Mouse (Mus musculus) brain, adult 2 months (tissue): ENCODE data around the gene Rgs6.
A peak's percentile ranks its signal among the peaks of the same experiment; 100 is the strongest.

ENCODE experiments used
- DNase-seq: peaks from one replicate; pipeline ENCODE4 v3.0.0; 2011; ENCODE audit warnings: low read depth, low spot score

Rgs6 gene

DNA sequence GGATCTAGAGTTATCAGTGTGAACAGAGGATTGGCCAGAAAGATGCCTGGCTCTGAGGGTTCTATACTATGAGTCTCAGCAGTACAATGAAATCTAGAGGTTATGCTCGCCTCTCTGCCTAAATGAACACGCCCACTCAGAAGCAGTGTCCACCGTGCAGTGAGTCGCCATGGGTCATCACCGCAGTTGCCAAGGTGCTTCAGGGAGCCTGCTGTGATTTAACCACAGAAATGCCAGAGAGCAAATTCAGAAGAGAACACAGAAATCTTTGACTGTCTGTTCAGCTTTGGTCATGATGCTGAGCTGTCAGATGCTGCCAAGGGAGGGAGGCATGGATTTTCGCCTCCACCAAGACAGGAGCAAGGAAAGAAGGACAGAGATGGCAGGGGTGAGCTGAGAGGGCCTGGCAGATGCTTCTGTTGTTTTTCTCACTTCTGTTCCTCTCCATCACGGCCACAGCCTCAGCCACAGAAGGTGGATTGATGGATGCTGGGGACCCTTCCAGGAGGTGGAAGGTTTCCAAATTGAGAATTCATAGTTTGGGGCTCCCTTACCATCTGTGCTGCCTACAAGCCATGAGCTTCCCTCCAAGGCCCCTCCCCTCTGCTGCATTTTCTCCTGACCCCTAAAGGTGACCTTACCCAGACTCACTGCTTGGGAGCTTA lies 445.2 kb downstream of the Rgs6 start:
- DNase-seq: no peak

DNA sequence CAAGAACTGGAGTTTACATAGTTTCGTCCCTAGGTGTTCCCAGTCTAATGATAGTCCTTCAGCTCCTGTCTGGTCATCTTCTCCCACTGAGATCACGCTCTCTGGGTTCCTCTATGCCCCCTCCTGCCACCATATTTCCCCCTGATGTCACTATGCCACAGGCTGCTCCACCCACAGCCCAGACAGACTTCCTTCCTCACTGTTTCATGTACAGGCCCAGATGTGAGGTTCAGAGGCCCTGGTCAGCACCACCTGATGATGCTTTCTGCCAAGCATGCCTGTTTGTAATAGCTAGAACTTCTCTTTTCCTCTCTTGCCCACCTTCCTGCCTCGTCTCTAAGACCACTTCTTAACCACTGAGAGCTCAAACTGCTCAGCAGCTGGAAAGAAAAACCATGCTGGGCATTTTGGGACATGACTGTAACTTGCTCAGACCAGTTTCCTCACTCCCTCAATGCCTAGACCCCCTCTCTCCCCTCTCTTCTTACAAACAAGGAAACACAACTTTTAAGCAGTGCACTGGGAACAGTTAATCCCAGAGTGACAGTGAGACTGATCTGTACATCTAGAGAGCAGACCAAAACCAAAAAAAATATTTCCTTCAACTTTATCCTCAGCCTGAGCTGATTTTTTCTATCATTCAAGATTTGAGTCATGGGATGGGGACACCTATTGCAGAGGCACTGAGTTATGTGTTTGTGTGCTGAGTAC lies 446.9 kb downstream of the Rgs6 start:
- DNase-seq: no peak

DNA sequence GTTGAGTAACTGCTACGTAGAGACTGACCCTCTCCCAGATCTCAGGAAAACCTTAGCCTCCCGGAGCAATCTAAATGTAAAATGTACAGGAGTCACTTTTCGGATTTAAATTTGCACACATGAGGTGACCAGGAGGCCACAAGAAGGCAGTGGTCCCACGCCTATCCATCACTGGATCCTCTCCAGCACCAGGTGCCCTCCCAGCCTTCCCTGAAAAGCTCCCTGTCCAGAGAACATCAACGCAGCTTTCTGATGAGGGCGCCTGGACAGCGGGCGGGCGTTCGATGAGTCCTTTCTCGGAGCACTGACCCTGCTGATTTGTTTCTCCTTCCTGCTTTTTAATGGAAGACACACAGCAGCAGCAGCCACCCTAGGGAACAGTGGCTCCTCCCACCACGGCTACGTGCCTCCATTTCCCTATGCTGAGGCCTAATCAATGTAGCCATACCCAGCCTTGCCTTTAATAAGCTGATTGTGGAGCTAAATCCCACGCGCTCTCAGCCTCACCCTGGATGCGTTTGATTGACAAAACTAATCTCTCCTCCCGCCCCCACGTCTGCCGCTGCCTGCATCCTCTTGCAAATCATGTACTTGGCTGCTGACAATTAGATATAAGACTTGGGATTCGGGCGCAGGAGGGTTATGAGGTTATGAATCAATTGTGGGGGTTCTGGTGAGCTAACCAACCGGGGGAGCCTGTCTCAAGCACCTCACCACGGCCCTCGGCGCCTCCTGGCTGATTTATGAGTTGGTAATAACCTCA lies 449.9 kb downstream of the Rgs6 start:
- DNase-seq: peak; percentile 86

DNA sequence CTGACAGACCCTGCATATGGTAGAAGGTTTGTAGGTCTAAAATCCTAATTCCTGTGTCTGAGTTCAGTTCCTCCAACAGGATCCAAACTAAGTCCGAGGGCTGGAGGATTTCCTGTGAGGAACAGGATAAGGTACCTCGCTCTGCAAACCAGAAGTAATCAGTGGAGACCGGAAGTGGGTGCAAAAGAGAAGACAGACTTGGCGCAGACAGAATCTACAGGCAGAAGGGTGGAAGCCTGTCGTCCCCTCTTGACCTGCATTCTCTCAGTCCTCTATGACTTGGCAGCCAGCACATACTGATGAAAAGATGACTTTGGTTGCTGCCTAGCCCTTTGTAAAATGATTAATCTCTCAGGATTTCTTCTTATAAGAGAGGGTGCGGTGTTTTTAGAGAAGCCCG lies 450.7 kb downstream of the Rgs6 start:
- DNase-seq: no peak

DNA sequence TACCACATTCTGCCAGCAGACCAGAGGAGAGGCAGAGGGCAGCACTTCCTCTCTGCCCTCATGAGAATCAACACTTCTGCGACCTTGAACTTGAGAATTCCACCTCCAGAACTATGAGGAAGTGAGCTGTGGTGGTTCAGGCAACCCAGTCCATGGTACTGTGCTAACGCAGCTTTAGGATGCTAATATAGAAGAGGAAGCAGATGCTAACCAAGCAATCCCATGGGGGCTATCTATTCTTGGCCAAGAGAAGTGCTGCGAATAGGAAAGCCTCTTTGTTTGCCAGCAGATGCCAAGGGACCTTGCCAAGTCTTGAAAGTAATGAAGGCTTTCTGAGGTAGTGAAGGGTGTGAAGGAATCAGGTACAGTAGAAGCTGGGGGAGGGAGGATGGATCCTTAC lies 451.8 kb downstream of the Rgs6 start:
- DNase-seq: peak; percentile 64

DNA sequence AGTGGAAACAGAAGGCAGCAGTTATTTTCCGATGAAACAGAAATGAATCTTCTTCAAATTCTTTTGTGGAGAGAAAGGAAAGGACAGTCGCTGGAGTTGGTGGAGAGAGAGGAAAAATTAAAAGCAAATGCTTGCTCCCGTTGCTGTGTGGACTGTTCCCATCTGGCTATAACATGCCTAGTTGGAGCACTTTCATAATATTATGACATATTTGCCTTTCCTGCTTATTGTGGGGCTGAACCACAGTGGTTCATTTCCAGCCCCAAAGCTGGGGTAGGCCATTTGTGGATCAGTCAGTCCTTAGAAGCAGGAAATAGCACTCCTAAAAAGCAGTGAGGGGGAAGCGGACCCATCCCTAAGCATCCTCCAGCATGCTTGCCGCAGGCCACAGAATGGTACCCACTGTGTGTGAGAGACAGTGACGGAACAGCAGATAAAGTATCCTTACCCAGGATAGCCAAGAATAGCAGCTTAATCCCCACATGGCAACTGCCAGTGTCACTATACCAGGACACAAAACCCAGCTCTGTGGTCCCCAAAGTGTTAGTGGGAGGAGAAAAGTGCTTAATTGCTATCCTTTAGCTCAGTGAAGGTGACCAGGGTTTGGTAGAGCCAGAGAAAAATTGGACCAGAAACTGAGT lies 456.0 kb downstream of the Rgs6 start:
- no peak for DNase-seq

DNA sequence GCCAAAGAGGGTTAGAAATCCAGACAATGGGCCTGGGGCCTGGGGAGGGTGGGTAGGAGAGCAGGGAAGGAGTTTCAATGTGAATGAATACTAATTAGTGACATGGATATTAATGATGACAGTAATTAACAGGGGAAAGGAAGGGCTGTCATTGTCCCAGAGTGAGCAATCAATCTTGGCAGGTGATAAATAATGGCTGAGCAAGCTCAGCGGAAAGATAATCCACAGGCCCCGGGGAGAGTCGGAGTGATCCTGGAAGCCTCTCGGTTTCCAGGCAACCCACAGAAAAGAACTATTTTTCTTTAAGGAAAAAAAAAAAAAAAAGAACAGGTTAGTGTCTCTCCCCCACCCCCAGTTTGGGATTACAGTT lies 456.5 kb downstream of the Rgs6 start:
- no peak for DNase-seq

DNA sequence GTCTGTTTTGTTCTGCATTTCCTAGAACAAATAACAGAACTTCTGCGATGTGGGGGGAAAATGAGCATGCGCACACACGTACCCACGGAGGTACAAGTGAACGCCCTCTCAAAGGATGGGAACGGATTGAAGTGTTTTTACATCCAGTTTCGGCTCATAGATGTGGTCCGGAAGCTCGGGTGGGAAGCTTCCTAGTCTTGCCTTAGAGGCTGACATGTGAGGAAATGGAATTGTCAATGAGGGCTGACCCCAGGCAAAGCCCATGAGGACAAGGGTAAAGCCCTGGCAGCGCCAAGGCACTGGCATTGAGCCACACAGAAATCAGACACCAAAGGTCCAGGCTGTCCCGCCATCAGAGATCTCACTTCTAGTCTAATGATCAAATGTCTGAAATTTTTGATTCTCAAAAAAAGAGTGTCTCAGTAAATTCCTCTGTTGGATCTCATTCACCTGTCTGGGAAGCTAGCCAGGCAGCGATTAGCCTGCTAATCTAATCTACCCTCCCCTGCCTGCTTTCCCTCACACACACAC lies 457.0 kb downstream of the Rgs6 start:
- peak; percentile 71 for DNase-seq

DNA sequence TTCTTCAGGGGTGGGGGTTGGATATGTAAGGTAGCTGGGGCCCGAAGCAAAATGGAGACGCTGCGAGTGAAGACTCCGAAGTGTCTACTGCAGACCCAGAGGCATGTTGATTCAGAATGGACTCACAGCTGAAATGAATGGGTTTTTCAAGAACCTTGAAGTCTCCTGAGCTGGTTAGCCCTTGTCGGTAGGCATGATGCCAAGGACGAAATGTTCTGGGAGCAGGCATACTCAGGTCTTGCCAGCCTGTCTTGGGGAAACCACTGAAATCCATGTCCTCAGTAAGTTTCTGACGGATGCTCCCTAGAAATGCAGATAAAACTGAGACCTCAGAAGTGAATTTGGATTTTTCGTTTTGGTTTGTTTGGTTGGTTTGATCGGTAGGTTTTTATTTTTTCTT lies 458.6 kb downstream of the Rgs6 start:
- peak; percentile 40 for DNase-seq

DNA sequence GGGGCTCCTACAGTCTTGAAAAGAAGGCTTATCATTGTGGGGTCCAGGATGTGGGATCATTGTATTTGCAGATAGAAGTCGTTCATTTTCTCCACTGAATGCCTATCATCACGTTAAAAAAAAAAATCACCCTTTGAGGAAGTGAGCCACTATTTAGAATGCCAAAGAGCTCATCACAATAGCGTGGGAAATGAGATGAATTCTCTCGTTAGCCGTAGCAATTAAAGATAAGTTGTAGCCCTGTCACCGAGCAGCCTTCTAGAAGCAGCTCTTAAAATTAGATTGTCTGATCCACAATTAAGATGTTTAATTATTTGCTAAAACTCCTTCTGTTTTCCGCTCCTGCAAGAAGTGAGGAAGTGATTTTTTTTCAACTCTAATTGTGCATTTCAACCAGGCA lies 459.6 kb downstream of the Rgs6 start:
- DNase-seq: peak; percentile 32

DNA sequence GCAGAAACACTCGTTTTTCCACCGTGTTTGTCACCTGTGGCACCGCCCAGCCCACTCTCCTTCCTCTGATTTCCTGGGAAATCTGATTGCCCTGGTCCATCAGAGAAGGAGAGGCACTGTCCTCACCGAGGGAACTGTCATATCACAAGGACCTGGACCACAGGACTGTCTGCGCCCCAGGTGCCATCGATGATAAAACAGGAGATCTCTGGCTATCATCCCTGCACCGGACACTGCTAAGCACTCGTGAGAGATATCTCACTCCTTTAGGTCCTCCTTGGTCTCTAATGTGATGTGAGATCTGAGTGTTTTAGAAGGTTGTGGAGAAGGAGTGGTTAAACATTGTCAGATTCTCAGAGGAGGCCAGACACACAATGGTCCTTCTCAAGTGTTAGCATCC lies 462.4 kb downstream of the Rgs6 start:
- DNase-seq: no peak

DNA sequence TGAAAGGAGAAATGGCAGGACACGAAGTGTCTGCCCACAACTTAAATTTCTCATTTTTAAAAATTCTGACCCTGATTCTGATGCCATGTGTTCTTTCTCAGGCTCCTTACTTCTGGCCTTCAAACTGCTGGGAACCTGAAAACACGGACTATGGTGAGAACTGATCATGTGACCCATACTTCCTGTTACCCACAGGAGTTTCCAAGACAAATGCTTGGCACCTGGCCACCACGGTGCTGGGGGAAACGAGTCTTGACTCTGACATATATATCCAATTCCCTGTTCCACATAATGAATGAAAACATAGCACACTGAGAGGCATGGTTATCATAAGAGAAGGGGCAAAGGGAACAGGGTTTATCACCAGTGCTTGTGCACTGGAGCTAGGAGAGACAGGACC lies 464.3 kb downstream of the Rgs6 start:
- no peak for DNase-seq

DNA sequence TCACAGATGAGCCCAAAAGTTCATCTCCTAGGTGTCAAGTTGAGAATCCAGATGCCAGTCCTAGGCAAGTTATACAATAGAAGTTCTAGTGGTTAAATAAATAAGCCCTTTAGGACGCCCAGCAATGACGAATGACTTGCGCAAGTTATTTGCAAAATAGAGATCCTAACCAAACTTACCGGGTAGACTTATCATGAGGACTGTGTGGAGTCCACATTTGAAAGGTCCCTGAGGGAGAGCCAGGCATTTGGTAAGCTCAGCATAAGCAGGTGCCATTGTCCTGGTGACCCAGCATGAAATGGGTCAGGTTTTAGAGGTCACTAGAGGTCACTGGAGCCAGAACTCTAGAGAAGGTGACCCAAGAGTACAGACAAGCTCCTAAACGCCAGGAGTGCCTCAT lies 467.6 kb downstream of the Rgs6 start:
- DNase-seq: no peak

DNA sequence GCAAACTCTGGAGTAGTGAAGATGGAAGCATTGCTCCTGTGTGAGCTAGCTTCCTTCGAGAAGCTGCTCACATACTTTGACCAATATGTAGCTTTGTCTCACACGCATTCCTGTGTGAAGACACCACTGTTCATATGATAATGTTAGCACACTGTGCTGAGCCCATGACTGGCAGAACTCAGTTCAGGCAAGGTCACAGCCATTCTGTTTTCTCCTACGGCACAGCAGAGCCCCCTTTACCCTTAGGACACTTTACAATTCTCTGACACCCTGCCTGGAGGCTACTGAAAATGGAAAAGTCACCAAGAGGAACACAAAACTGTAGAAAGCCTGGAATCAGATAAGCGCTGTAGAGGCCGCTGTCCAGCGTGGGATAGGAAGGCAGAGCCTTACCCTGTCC lies 478.3 kb downstream of the Rgs6 start:
- DNase-seq: no peak

DNA sequence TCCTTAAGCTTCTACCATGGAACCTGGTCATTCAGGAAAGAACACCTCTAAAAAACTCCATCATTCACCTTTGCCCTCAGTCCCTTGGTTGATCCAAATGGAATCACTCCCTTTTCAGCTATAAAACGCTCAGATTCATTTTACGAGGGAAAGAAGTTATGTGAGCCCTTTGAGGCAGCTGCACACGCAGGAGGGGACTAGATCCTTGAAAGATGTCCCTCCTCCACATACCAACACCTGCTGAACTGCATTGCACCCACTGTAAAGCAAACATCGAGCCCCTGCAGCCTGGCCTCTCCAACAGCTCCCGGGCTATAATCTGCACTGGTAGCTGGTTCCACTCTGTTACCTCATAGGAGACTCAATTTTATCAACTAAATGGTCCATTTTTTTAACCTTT lies 482.8 kb downstream of the Rgs6 start:
- DNase-seq: no peak

DNA sequence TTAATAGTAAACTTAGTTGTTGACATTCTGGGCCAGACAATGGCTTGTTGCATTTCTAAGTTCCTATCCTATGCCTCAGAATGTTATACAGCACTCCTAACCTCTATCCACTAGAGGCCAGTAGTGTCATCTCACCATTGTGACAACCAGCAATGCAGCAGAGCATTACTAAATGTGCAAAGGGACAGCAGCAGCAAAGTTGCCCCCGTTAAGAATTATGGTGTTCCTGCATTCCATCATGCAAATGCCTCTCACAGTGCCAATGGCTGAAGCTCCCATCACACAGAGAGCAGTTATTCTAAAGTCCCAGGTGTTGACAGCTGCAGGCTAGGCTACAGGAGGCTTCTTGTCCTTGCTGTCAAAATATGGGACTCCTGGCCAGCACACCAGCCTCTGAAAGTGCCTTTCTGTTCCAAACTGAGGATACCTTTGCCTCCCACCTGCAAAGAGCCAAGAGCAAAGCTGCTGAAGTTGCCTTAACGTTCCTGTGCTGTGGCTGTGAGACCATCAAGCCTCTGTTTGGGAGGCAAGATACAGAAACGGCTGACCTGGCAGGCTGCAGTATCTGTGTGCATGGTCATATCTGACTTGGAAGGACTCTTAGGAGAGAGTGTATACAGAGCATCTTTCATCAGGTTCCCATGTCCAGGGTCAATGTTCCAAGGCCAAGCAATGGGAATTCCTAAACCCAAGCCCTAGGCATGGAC lies 484.2 kb downstream of the Rgs6 start:
- peak; percentile 71 for DNase-seq

DNA sequence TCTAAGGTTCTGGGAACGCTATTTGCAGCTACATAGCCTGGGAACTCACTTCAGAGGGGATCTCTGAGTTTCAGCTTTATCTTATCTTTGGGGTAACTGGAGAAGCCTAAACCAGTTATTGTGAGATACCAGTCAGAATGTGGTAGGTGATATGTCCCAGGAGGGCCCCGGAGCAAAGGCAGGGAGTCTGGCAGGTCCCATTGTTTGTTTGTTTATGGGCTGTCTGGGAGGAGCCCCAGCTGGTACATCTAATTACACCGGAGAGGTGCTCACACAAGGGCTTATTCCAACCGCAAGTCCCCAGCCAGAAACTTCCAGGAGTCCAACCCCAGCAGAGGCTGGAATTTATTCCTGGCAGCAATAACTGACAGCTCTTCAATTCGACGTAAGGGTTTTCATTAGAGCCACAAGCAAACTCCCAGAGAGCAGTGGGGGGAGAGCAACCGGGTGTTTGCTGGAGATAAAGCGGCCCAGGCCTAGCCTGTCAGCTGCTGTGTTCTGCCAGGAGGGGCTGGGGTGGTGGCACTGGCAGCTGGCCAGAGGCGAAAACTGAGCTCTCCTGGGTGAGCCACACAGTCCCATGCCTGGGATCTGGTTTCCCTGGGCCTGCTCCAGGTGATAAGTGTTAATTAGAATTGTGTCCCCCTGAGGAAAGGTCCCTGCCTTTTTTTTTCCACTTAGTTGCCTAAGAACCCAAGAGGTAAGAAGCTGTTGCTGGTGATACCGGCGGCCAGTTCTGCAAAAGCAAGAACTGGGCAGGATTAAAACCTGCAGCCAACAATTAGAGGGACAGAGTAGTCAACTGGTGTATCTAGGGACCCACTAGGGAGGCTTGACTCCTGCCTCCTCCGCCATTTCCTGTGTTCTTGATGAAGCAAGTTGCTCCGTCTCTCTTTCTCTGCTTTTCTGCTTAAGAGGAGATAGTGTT lies 485.1 kb downstream of the Rgs6 start:
- DNase-seq: peak; percentile 24

DNA sequence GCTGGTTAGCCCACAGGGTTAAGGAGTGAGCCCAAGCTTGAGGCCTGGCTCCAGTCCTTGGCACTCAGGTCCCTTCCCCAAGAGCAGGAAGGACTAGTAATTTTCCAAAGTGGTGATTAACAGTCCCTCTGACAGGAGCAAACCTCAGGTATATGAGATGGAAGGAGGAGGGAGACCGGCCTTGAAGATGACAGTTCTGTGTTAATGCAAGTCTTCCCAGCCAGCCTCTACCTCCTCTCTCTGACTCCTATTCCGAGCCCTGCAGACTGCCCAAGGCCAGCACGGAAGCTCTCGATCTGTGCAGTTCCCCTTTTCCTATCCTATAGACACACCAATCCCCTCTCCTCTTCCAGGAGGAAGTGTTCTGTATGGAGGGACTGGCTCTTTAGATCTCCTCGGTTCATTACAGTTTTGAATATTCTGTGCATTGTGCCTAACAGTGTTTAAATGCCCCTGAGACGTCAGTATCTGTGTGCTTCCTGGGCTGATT lies 485.8 kb downstream of the Rgs6 start:
- no peak for DNase-seq

DNA sequence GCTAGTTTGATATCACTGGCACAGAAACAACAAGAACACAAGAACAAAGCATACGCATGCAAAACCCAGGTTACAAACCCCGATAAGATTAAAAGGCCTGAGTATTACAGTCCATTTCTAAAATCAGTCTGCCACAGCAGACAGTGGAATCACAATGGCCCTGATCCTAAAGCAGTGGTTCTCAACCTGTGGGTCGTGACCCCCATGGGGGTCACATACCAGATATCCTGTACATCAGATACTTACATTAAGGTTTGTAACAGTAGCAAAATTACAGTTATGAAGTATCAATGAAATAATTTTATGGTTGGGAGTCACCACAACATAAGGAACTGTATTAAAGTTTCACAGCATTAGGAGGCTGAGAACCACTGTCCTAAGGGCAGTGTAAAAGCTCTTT lies 488.1 kb downstream of the Rgs6 start:
- DNase-seq: no peak

DNA sequence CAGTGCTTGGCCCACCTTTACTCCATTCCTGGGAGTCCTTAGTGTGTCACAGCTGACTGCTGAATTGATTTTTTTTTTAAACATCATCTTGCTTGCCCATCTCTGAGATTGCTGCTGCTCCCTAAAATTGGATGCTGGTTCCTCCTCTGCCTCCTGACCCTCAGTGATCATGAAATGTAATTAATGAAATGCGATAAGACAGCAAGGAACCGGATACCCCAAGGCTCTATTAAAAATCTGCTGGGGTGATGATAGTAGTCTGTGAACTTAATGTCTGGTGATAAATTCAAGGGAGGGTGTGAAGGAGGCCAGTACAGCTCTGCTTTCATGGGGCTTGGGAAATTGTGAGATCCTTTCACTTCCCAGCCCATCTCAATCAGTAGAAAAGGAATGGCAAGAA lies 489.4 kb downstream of the Rgs6 start:
- no peak for DNase-seq
